Mouse (Mus musculus): Measurements from ENCODE around the gene Mindy4b-ps. TPM values are rescaled to one million over a fixed set of nuclear protein-coding genes. Genes with fewer than 3 reads are reported as not detected.

Mindy4b-ps gene
- polyA plus RNA-seq (2017; shearing (Covaris generic)): not detected

DNA sequence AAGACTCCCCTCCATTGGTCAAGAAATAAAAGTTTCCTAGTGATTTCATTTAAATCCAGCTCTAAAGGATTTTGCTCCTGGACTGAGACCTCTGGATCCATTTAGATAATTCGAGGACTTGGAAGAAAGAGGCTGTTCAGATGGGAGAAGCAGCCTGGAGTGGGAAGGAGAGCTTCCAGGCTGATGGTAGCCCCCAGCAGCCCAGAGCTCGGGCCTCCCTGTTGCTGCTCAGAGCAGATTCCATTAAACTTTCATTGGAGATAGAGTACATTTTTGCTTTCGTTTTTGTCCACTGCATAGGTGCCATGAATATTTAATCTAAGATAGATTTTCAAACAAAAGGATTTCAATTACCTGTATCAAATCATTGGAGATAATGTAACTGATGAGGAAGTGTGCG is at the start of gene Mindy4b-ps:
TSS of gene Mindy4b-ps (minus strand) at position 101 of the 400 bp plus-strand sequence.

Other genes starting within 250 kb of the Mindy4b-ps start
- gene Selenot, start 245.7 kb downstream of the Mindy4b-ps start, polyA plus RNA-seq (2017; shearing (Covaris generic)): 24.1 TPM
- gene Erich6, start 185.1 kb downstream of the Mindy4b-ps start, polyA plus RNA-seq (2017; shearing (Covaris generic)): not detected
- gene Siah2, start 129.9 kb downstream of the Mindy4b-ps start, polyA plus RNA-seq (2017; shearing (Covaris generic)): 12.1 TPM
- gene Clrn1, start 63.0 kb upstream of the Mindy4b-ps start, polyA plus RNA-seq (2017; shearing (Covaris generic)): not detected
- 0.59 TPM for gene Med12l, start 183.5 kb upstream of the Mindy4b-ps start, polyA plus RNA-seq (2017; shearing (Covaris generic))

Measured in CD4-positive, CD25-positive, alpha-beta regulatory T cell (primary cell).